Mouse (Mus musculus): ENCODE data around the gene Ercc2. TPM values are rescaled to one million over a fixed set of nuclear protein-coding genes. Genes with fewer than 3 reads are reported as not detected.

Gene Ercc2
- total and polyA plus RNA-seq, 3 experiments, result 29.0 to 43.8 (median 33.5) TPM

DNA sequence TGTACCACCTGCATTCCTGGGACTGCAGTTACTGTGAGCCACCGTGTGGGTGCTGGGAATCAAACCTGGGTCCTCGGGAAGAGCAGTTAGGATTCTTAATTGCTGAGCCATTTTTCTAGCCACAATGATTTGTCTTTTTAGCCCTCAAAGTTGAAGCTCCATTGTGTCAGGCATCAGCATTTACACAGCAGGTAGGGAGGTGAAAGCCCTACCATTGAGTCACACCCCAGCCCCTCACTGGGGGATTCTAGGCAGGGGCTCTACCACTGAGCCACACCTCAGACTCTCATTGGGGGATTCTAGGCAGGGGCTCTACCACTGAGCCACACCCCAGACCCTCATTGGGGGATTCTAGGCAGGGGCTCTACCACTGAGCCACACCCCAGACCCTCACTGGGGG, 54.5 kb downstream of the Ercc2 start:
- in situ Hi-C loops (cut with MboI; ENCODE audit: low pct_ligation_motif_present, low pct_unique_long_range_greater_than_20kb, low sequenced_read_pairs) (no loop called here), dilution Hi-C loops (cut with MboI; ENCODE audit: extremely low pct_ligation_motif_present, extremely low pct_unique_long_range_greater_than_20kb, low sequenced_read_pairs) (no loop called here)
- DNase-seq (ENCODE audit: extremely low read depth), result no peak
- Histone ChIP-seq H3K79me2 (replicated peaks; ENCODE audit: control insufficient read depth, extremely low read depth, insufficient read depth, poor library complexity, severe bottlenecking) (no peaks in the 10 kb centered on the region), H3K27me3 (replicated peaks) (no peaks in the 10 kb centered on the region), H3K4me2 (ENCODE audit: insufficient read depth, low read depth, poor library complexity, severe bottlenecking) (no peak overlapping the region), H3K4me3 (replicated peaks in 1 of 3; ENCODE audit: low read depth in 2 of 3, low read length in 2 of 3, poor library complexity in 1 of 3) (no peak overlapping the region), H3K9ac (ENCODE audit: insufficient read depth, low read depth) (no peak overlapping the region), H3K9me3 (replicated peaks; ENCODE audit: low read length) (peaks cover 11% of the 10 kb centered on the region), H3K4me1 (ENCODE audit: control insufficient read depth in 1 of 2, insufficient read depth in 2 of 2) (peaks cover under 1 to 3% of the 10 kb centered on the region in 2 experiments; a peak in 1 of 4 replicates), H3K36me3 (replicated peaks in 1 of 2; ENCODE audit: control insufficient read depth in 1 of 2, insufficient read depth in 1 of 2, low read length in 1 of 2) (peaks cover 65 to 86% of the 10 kb centered on the region in 2 experiments), H3K27ac (ENCODE audit: insufficient read depth, low read depth) (no peak overlapping the region)
- no peak for TF ChIP-seq ZC3H11A (IDR thresholded peaks at IDR 0.05; ENCODE audit: low read depth, low read length)
- TF ChIP-seq CHD1 (IDR thresholded peaks at IDR 0.05; ENCODE audit: low read depth, low read length), result no peak
- TF ChIP-seq JUND (conservative IDR thresholded peaks at IDR 0.05; ENCODE audit: low read depth, low read length), result no peak
- no peak for TF ChIP-seq MAFK (IDR thresholded peaks at IDR 0.05; ENCODE audit: insufficient replicate concordance, low read length)
- no peak for TF ChIP-seq MEF2A (IDR thresholded peaks at IDR 0.05; ENCODE audit: borderline replicate concordance, low read depth, low read length)
- TF ChIP-seq UBTF (IDR thresholded peaks at IDR 0.05; ENCODE audit: low read depth, low read length), result no peak
- TF ChIP-seq ZMIZ1 (IDR thresholded peaks at IDR 0.05; ENCODE audit: low read depth, low read length), result no peak
- no peak for TF ChIP-seq IRF4 (IDR thresholded peaks at IDR 0.05; ENCODE audit: low read depth, low read length)

DNA sequence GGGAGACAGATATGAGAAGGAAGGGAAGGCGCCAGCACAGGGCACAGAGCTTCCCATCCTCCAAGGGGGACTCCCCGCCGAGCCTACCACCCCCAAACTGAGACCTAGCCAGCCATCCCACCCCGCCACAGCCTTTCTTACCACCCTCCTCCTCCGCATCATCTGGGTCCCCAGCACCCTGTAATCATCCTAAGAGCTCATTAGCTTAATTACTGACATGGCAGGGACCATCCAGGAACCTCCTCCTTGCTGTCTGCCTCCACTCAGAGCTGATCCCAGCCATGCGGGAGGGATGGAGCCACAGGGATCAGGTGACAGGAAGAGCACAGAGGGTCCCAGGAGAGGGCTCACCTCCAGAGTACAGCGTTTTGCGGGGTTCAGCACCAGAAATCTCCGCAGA, 55.2 kb downstream of the Ercc2 start:
- H3K36me3 ChIP-seq (replicated peaks in 1 of 2; ENCODE audit: control insufficient read depth in 1 of 2, insufficient read depth in 1 of 2, low read length in 1 of 2), result peaks cover 61 to 85% of the 10 kb centered on the region in 2 experiments
- H3K9ac ChIP-seq (ENCODE audit: insufficient read depth, low read depth), result no peak overlapping the region
- H3K79me2 ChIP-seq (replicated peaks; ENCODE audit: control insufficient read depth, extremely low read depth, insufficient read depth, poor library complexity, severe bottlenecking), result no peaks in the 10 kb centered on the region
- H3K27me3 ChIP-seq (replicated peaks), result no peaks in the 10 kb centered on the region
- H3K9me3 ChIP-seq (replicated peaks; ENCODE audit: low read length), result peaks cover 11% of the 10 kb centered on the region
- H3K27ac ChIP-seq (ENCODE audit: insufficient read depth, low read depth), result no peak overlapping the region
- DNase-seq (ENCODE audit: extremely low read depth), result no peak
- in situ Hi-C loops (cut with MboI; ENCODE audit: low pct_ligation_motif_present, low pct_unique_long_range_greater_than_20kb, low sequenced_read_pairs), result no loop called here
- TF ChIP-seq POLR2A (IDR thresholded peaks at IDR 0.05; ENCODE audit: low read depth, low read length) (no peak), JUND (conservative IDR thresholded peaks at IDR 0.05; ENCODE audit: low read depth, low read length) (no peak), IRF4 (IDR thresholded peaks at IDR 0.05; ENCODE audit: low read depth, low read length) (no peak), RCOR1 (conservative IDR thresholded peaks at IDR 0.05; ENCODE audit: low read depth, low read length) (no peak), SIN3A (IDR thresholded peaks at IDR 0.05; ENCODE audit: low read length) (no peak), E2F4 (IDR thresholded peaks at IDR 0.05; ENCODE audit: insufficient replicate concordance, low read depth, low read length) (no peak), USF2 (conservative IDR thresholded peaks at IDR 0.05; ENCODE audit: low read depth, low read length) (no peak)
- H3K4me2 ChIP-seq (ENCODE audit: insufficient read depth, low read depth, poor library complexity, severe bottlenecking), result no peak overlapping the region
- peaks cover 2 to 10% of the 10 kb centered on the region in 2 experiments; a peak in 1 of 4 replicates for H3K4me1 ChIP-seq (ENCODE audit: control insufficient read depth in 1 of 2, insufficient read depth in 2 of 2)
- dilution Hi-C loops (cut with MboI; ENCODE audit: extremely low pct_ligation_motif_present, extremely low pct_unique_long_range_greater_than_20kb, low sequenced_read_pairs), result no loop called here
- H3K4me3 ChIP-seq (replicated peaks in 1 of 3; ENCODE audit: low read depth in 2 of 3, low read length in 2 of 3, poor library complexity in 1 of 3), result no peak overlapping the region
